Mouse (Mus musculus) heart, postnatal 0 days (tissue): ENCODE measurements around the gene Camk2d.

Experiments used
- CTCF ChIP-seq: IDR thresholded peaks from 2 replicates; pipeline ENCODE4 v1.5.1; 2016; ENCODE audit warnings: antibody characterized with exemption, control low read depth, low read depth
- EP300 ChIP-seq: IDR thresholded peaks from 2 replicates; pipeline ENCODE4 v1.6.1; 2016; ENCODE audit warnings: antibody characterized with exemption, low read depth

- TF ChIP-seq EP300 = no peak
- TF ChIP-seq CTCF = no peak
Measured at GRCm38 (mm10) chr3:126625764-126626040, 29.6 kb downstream of the Camk2d start.
